Mouse (Mus musculus) erythroblast, embryonic 14.5 days (primary cell): ENCODE measurements around the gene Zranb3.

Experiments used
- GATA1 ChIP-seq: IDR thresholded peaks from 2 replicates; pipeline ENCODE4 v1.6.1; 2012; ENCODE audit warnings: low read length, inconsistent platforms, mixed read lengths
- TAL1 ChIP-seq: IDR thresholded peaks from 3 replicates; pipeline ENCODE4 v1.6.1; 2012; ENCODE audit warnings: low read length, inconsistent platforms, mixed read lengths

DNA sequence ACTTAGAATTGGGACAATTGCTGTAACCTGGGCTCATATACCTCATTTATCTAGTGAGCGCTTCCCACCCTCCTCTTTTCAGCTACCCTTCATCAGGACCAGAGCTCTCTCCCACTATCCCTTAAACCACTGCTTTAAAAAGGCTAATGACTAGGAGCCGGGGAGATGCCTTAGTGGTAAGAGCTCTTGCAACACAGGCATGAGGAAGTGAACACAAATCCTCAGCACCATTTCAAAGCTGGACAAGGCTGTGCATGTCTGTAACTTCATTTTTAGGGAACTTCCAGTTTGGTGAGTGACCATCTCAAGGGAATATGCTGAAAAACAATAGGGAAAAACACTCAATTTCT lies 98.5 kb downstream of the Zranb3 start:
- TF ChIP-seq GATA1: no peak
- no peak for TF ChIP-seq TAL1
